Mouse (Mus musculus) small intestine, adult 2 months (tissue): ENCODE results near the gene Spem2.

ENCODE experiments used
- CTCF ChIP-seq: fragments of 200-500 bp; IDR thresholded peaks from 2 replicates; pipeline ENCODE4 v1.5.1; 2012; ENCODE audit warnings: low read depth, mild to moderate bottlenecking, control low read depth, inconsistent platforms, low read length, moderate library complexity, mixed read lengths; ENCODE audit not compliant: insufficient replicate concordance, insufficient read length; ENCODE audit errors: extremely low read depth
- POLR2A ChIP-seq: fragments of 200-500 bp; IDR thresholded peaks from 2 replicates; pipeline ENCODE4 v1.6.1; 2012; ENCODE audit warnings: low read depth, mild to moderate bottlenecking, control low read depth, inconsistent platforms, low read length, moderate library complexity

- TF ChIP-seq CTCF (no peak), POLR2A (no peak)
Observed at GRCm38 (mm10) chr11:69791420-69791819, 26.8 kb downstream of the Spem2 start.
